10 mouse cellular contexts compared by ENCODE assay signal in genomic region chr11:96351312-96351711, GRCm38 (mm10). TPM values are rescaled to one million over a fixed set of nuclear protein-coding genes. Genes with fewer than 3 reads are reported as not detected.
DNase-seq lines count a peak whose midpoint lies in the region; ATAC-seq lines count a peak whose summit lies in the region.
"Had no signal": no experiment of that assay in that cellular context is flagged by ENCODE, and none has a peak within 500 bp of the region (broad histone marks: within the 10 kb centered on the region; RNA-seq: fewer than 3 reads in every experiment).

No protein-coding gene starts in this region.

- WGBS in heart, embryonic 10.5 days, result 10% methylated on average over 11 of the region's 11 CpGs
- 0% methylated on average over 11 of the region's 11 CpGs for WGBS in forebrain, embryonic 13.5 days

- H3K9me3 ChIP-seq in heart, embryonic 10.5 days, result no peaks in the 10 kb centered on the region
- no peaks in the 10 kb centered on the region for H3K9me3 ChIP-seq in forebrain, embryonic 13.5 days (replicated peaks)
- H3K9me3 ChIP-seq: forebrain, embryonic 12.5 days had no signal

- no peak for DNase-seq in heart, embryonic 10.5 days (ENCODE audit: low spot score)
- no peak for DNase-seq in heart, postnatal 14 days
- DNase-seq in embryo, embryonic 10 days (ENCODE audit: low spot score), result peak; percentile 74
- DNase-seq in kidney, adult 11 months, result peak; percentile 65
- peak; percentile 69 for DNase-seq in neural tube, embryonic 10.5 days (ENCODE audit: extremely low spot score, low spot score)
- DNase-seq in layer of hippocampus, adult 9-10 months (ENCODE audit: low spot score), result no peak
- no peak for DNase-seq in cerebellum, adult 11 months
- DNase-seq: right cerebral cortex, adult 18-20 months had no signal

- H3K4me2 ChIP-seq in forebrain, embryonic 13.5 days, result no peak overlapping the region
- H3K4me2 ChIP-seq: forebrain, embryonic 12.5 days had no signal

- H3K36me3 ChIP-seq in heart, embryonic 10.5 days, result no peaks in the 10 kb centered on the region
- no peaks in the 10 kb centered on the region for H3K36me3 ChIP-seq in forebrain, embryonic 13.5 days (ENCODE audit: poor library complexity, severe bottlenecking)
- H3K36me3 ChIP-seq: forebrain, embryonic 12.5 days had no signal

- intact Hi-C loops in heart, postnatal 14 days (cut with DNase I), result loop anchor here (5.0 kb wide), 1 partner anchor 34 kb away; the partner anchor contains the start of gene Hoxb4

- peak overlapping the region; percentile 78 for H3K4me3 ChIP-seq in heart, embryonic 10.5 days
- H3K4me3 ChIP-seq in forebrain, embryonic 13.5 days, result no peak overlapping the region
- H3K4me3 ChIP-seq: forebrain, embryonic 12.5 days had no signal

- no peak overlapping the region for H3K9ac ChIP-seq in forebrain, embryonic 13.5 days
- H3K9ac ChIP-seq: forebrain, embryonic 12.5 days had no signal

- H3K27ac ChIP-seq in heart, embryonic 10.5 days, result peak overlapping the region; percentile 95
- no peak overlapping the region for H3K27ac ChIP-seq in forebrain, embryonic 13.5 days
- H3K27ac ChIP-seq: forebrain, embryonic 12.5 days had no signal

- ATAC-seq in forebrain, embryonic 13.5 days, result no peak

- H3K4me1 ChIP-seq in heart, embryonic 10.5 days, result peaks cover 60% of the 10 kb centered on the region
- peaks cover 8% of the 10 kb centered on the region; the same call in 1 of the 2 replicates for H3K4me1 ChIP-seq in forebrain, embryonic 13.5 days

- peaks cover 91% of the 10 kb centered on the region for H3K27me3 ChIP-seq in heart, embryonic 10.5 days (ENCODE audit: insufficient read depth, poor library complexity, severe bottlenecking)
- H3K27me3 ChIP-seq in forebrain, embryonic 13.5 days, result peaks cover 94% of the 10 kb centered on the region

RNA-seq across cellular contexts. Expression of gene Hoxb2, which starts 1.0 kb away (rescaled TPM):
- polyA plus RNA-seq in heart, embryonic 10.5 days (2016; fragmentation: Nextera tagmentation; extraction: Ambion mirVana), result 5.7 and 27.6 TPM in 2 replicates
- 1 to 10 TPM in 1 of 2 experiments, under 1 TPM in 1; 0.78 to 1.3 TPM for total RNA-seq in heart, postnatal 14 days (2021)
- not detected in 2 replicates for polyA plus RNA-seq in forebrain, embryonic 13.5 days (2015; fragmentation: Nextera tagmentation; extraction: Ambion mirVana)

RNA-seq across cellular contexts. Expression of gene Hoxb1, which starts 14.2 kb away (rescaled TPM):
- 0.20 and 3.3 TPM in 2 replicates for polyA plus RNA-seq in heart, embryonic 10.5 days (2016; fragmentation: Nextera tagmentation; extraction: Ambion mirVana)
- total RNA-seq in heart, postnatal 14 days (2021), result not detected
- not detected in 2 replicates for polyA plus RNA-seq in forebrain, embryonic 13.5 days (2015; fragmentation: Nextera tagmentation; extraction: Ambion mirVana)
- polyA plus RNA-seq: forebrain, embryonic 12.5 days had no signal

RNA-seq across cellular contexts. Expression of gene Hoxb3, which starts 28.2 kb away (rescaled TPM):
- polyA plus RNA-seq in heart, embryonic 10.5 days (2016; fragmentation: Nextera tagmentation; extraction: Ambion mirVana), result 0.42 and 1.8 TPM in 2 replicates
- total RNA-seq in heart, postnatal 14 days (2021), result under 1 TPM; 0.76 to 0.79 TPM
- polyA plus RNA-seq in forebrain, embryonic 13.5 days (2015; fragmentation: Nextera tagmentation; extraction: Ambion mirVana), result not detected in 2 replicates
- polyA plus RNA-seq: forebrain, embryonic 12.5 days had no signal

RNA-seq across cellular contexts. Expression of gene Hoxb4, which starts 33.2 kb away (rescaled TPM):
- 0.31 and 2.0 TPM in 2 replicates for polyA plus RNA-seq in heart, embryonic 10.5 days (2016; fragmentation: Nextera tagmentation; extraction: Ambion mirVana)
- 1 to 10 TPM; 1.0 to 1.3 TPM for total RNA-seq in heart, postnatal 14 days (2021)
- not detected in 2 replicates for polyA plus RNA-seq in forebrain, embryonic 13.5 days (2015; fragmentation: Nextera tagmentation; extraction: Ambion mirVana)
- polyA plus RNA-seq: forebrain, embryonic 12.5 days had no signal

RNA-seq across cellular contexts. Expression of gene Hoxb5, which starts 48.2 kb away (rescaled TPM):
- polyA plus RNA-seq in heart, embryonic 10.5 days (2016; fragmentation: Nextera tagmentation; extraction: Ambion mirVana), result 1.0 and 5.2 TPM in 2 replicates
- total RNA-seq in heart, postnatal 14 days (2021), result under 1 TPM; 0.19 to 0.22 TPM
- polyA plus RNA-seq in forebrain, embryonic 13.5 days (2015; fragmentation: Nextera tagmentation; extraction: Ambion mirVana), result 0.09 TPM in 1 of 2 replicates, not detected in the other
- polyA plus RNA-seq: forebrain, embryonic 12.5 days had no signal

Comparison
In these comparisons a context has a peak if more than half of its experiments do, and no peak if none do; other contexts are left out.
1. DNase-seq: peak in embryo, embryonic 10 days (single experiment), kidney, adult 11 months (single experiment) and neural tube, embryonic 10.5 days (single experiment); none in heart, embryonic 10.5 days (single experiment), heart, postnatal 14 days (0 of 2), layer of hippocampus, adult 9-10 months (single experiment) and cerebellum, adult 11 months (single experiment).